Mouse (Mus musculus): ENCODE measurements at regions not wholly inside any gene's neighbourhood (a gene's known extent, or its start where the extent isn't known, plus 50 kb on each side); places are given as distances from the start of the nearest gene placed in this dataset.

- DNase-seq, result peak; percentile 13
These were observed 140.9 kb upstream of the Cts3 start for GRCm38 (mm10) chr13:61710823-61711222.

- peak; percentile 1 for DNase-seq
These were observed 95.8 kb upstream of the Cts3 start for GRCm38 (mm10) chr13:61665729-61666128.

Measured in adrenal gland, adult 2 months (tissue).